Mouse (Mus musculus) frontal cortex, adult 2 months (tissue): ENCODE data around the gene Pomp. TPM values are rescaled to one million over a fixed set of nuclear protein-coding genes. Genes with fewer than 3 reads are reported as not detected.

Source experiments
- DNase-seq, 2 experiments: peaks; one replicate each; pipeline ENCODE4 v3.0.0; 2022; ENCODE audit warnings: low spot score in 1 of 2; ENCODE audit errors: extremely low spot score in 1 of 2
- polyA plus RNA-seq: library from polyadenylated mRNA; depleted of rRNA; stranded (reverse); fragments of >200 nt; gene quantifications from 2 replicates; pipeline ENCODE4 v1.2.3, GENCODE M21; 2012; rRNA removed

Gene Pomp
- polyA plus RNA-seq, result 212 and 217 TPM in 2 replicates

DNA sequence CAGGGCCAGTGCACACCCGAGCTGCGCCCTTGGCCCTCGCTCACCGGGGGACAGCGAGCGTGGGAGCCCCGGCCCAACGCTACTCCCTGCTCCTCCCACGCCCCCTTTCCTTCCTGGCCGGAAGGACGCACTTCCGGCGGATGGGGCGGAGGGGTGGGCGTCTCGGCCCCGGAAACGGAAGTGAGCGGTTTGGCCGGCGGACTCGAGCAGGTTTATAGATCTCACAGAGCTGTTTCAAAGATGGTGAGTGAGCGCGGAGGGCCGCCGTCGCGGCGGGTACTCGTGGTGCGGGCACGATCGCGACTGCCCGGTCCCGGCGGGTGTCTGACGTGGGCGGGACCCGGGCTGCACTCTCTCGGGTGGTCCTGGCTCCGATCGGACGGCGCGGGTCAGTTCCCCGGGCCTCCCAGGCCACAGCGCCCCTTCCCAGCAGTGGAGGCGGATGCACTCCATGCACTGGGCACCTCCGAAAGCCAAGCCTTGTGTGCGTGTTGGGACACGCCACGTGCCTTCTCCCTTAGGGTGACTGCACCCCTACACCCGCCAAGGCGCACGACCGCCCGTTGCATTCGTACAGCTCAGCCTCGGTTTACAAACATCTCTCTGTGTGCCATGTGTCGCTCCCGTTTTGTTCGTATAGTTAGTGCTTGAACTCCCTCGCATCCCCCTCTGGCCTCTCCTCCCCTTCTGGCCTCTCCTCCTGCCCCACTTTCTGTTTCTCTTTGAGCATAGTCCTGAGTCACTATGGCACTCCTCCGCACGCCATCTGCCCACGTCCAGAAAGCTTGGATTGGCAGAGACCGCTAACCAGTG lies at the start of gene Pomp:
Pomp (plus strand) TSS at position 13 of the 813 bp plus-strand sequence.
- peak; percentile 78 to 93 for DNase-seq

DNA sequence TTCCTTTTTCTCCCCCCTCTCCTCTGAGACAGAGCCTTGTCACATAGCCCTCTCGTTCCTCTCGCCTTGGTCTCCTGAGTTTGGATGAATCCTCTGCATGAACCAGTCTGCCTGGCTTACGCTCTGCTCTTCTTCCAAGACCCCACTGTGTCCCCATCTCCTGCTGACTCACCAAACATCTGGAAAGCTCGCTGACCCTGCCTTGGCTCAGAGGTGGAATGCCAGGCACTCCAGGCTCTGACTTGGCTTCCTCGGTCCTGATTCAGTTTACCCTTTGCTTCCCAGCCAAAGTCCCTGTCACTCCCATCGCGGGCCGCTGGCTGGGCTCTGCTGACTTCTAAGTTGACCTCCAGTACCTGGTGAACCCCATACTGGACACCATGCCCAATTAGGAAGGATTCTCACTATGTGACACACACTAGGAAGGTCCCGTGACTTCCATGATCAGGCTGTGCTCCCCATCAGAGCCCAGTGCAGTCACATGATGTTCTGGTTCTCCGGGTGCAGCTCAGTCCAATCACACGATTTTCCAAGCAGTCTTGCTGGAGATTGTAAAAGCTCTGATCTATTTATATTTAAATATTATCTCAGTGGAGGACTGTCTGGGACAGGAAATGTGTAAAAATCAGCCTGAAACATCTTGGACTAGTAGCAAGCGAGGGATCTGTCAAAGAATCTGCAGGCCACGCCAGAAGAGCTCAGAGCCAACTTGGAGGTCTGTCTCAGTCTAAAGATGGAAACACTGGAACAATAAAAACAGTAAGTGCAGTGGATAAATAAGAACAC lies 47.8 kb upstream of the Pomp start:
- no peak for DNase-seq

DNA sequence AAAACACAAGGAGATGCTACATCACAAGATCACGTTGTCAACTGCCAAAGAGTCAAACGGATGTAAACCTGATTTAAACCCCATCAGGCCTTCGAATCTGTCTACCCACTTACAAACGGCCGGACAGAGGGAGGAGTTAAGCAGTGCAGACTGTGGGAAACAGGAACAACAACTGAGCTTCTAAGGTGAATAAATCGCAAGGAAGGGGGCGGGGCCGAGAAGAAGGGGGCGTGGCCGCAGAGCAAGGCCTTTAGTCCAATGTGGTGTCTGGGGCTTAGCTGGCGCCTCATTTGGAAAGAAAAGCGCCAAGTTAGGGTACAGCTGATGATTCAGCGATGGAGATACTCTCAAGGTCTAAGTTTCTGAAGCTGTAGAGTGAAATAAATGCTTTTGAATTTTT lies 45.3 kb upstream of the Pomp start:
- DNase-seq, result no peak

DNA sequence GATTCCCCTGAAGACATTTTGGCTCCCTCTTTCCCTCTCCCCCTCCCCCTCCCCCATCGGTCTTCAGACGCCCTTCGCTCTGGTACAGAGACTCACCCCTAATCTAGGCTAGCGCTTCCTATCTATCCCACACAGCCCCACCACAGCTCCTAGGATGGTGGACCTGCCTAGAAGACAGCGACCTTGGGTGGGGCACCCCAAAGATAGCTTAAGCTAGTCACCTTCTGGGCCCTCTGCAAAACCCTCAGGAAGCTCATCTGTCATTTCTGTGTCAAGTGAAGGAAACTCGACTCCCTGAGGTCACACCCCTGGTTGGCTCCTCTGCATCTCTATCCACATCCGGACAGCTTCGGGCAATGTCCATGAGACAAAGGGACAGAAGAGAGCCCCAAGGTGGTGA lies 44.7 kb upstream of the Pomp start:
- DNase-seq, result no peak

GRCm38 (mm10) chr5:147816465-147816864 lies 43.8 kb upstream of the Pomp start:
- no peak for DNase-seq

GRCm38 (mm10) chr5:147817747-147818496 lies 42.3 kb upstream of the Pomp start:
- DNase-seq, result no peak

- no peak for DNase-seq
These were observed 41.4 kb upstream of the Pomp start for GRCm38 (mm10) chr5:147818866-147819265.

DNA sequence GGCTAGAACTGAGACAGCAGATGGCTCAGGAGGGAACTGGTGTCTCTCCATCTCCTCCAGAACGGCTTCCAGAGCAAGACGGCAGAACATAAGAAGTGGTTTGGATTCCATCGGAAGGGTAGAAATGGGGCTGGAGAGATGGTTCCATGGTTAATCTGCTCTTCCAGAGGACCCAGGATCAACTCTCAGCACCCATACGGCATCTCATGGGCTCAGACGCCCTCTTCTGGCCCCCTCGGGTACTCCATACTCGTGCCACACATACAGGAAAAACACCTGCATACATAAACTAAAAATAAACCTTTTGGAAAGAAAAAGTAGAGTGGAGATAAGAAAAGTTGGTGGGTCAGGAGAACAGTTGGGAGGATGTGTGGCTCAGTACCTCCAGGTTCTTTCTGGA lies 40.4 kb upstream of the Pomp start:
- DNase-seq, result no peak

- DNase-seq, result no peak
These were observed 36.1 kb upstream of the Pomp start for GRCm38 (mm10) chr5:147824021-147824605.

GRCm38 (mm10) chr5:147825375-147825969 lies 34.8 kb upstream of the Pomp start:
- DNase-seq, result no peak

GRCm38 (mm10) chr5:147826091-147826490 lies 34.2 kb upstream of the Pomp start:
- no peak for DNase-seq

DNA sequence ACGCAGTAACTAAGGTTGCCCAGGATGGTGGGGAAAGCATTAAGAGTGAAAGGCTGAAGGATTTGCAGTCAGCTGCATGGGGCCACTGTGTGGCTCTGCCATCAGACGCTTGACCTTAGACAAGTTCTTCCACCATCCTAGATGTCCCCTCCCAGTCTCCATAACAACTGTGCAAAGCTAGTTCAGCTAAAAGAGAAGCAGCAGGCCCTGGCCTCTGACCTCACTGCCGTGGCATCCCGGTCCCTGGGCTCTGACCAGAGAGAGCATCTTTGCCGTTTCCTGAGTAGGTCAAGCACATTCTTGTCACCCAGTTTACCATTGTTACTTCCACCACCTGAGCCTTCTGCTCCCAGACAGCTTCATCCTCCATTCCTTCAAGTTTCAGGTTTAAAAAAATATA lies 33.7 kb upstream of the Pomp start:
- no peak for DNase-seq

GRCm38 (mm10) chr5:147828846-147829245 lies 31.4 kb upstream of the Pomp start:
- DNase-seq, result no peak

GRCm38 (mm10) chr5:147832842-147833241 lies 27.4 kb upstream of the Pomp start:
- no peak for DNase-seq

DNA sequence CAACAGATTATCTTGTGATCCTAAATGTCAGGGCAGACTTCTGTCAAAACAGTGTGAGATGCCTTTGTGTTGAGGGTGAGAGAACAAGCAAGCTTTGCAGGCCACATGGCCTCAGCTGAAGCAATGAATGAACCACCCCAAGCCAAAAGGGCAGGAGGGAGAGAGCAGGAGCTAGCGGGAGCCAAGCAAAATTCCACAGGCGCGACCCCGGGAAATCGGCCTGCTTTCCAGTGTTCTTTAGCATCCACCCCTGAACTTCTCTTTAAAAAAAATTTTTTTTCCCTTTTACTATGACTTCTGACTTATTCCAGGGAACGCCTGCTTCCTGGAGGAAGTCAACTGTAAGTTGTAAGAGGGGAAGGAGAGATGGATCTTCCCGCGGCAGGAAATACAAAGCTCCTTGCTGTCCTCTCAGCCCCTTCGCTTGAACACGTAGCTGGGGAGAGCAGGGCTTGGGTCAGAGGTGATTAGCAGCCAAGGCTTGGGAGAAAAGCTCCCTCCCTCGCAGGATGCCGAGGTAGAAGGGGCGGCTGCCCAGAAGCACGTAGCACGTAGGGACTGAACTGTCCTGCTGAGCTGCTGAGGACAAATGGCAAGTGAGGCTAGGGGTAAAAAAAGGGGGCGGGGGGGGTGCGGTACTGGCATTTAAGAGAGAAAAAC lies 25.3 kb upstream of the Pomp start:
- no peak for DNase-seq

DNA sequence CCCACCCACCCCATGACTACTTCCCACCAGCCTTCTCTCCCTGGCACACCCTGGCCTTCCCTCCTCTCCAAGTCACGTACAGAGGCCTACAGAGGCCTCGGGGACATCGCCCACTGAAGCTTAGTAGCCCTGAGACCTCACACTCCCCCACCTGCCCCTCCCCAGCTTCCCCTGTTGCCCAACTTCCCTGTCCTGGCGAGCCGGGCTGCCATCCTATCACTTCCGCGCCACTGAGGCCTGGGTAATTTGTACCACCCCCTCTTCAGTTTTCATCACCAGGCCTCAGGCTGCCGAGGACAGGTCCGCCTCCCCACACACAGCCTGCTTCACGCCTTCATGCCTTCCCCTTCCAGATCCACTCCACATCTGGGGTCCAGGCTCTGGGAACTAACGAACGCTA lies 20.8 kb upstream of the Pomp start:
- DNase-seq, result no peak

GRCm38 (mm10) chr5:147843340-147843739 lies 16.9 kb upstream of the Pomp start:
- no peak for DNase-seq

GRCm38 (mm10) chr5:147845319-147845718 lies 14.9 kb upstream of the Pomp start:
- no peak for DNase-seq

GRCm38 (mm10) chr5:147847361-147847760 lies 12.9 kb upstream of the Pomp start:
- no peak for DNase-seq
